Comparison of ENCODE assay signal across 8 mouse cellular contexts in the genomic region with DNA sequence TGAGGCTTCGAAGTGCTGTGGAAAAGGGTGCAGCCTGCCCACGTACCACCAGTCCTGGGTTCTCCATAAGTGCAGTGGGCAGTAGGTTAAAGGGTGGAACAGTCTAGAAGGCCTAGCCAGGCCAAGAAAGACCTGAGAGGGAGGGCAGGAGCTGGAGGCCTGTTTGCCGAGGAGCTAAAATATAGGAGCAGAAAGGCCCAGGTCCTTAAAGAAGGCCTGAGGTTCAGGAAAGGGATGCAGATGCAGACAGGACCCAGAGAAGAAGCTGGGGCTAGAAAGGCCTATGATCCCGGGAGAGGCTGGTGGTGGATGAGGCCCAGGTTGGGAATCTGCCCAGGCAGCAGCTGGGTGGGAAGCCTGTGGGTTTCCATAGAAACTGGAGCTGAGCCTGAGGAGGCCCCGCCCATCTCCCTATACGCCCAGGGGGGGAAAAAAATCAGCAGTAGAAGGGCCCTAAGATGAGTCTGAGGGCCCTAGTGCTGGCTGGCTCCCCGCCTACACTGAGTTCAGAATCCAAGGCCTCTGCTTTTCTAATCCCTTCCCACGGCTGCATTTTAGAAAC. TPM values are rescaled to one million over a fixed set of nuclear protein-coding genes. Genes with fewer than 3 reads are reported as not detected.
DNase-seq lines count a peak whose midpoint lies in the region; ATAC-seq and TF ChIP-seq lines count a peak whose summit lies in the region.

Gene Btbd19 (minus strand): TSS at position 378 of the 562 bp plus-strand sequence.

- no peaks in the 10 kb centered on the region for H3K9me3 ChIP-seq in heart, embryonic 11.5 days (replicated peaks; ENCODE audit: control insufficient read depth, low read length)
- no peaks in the 10 kb centered on the region for H3K9me3 ChIP-seq in kidney, embryonic 14.5 days (ENCODE audit: control insufficient read depth, low read length)
- H3K9me3 ChIP-seq in limb, embryonic 14.5 days (ENCODE audit: control insufficient read depth, low read length), result no peaks in the 10 kb centered on the region
- H3K9me3 ChIP-seq in midbrain, embryonic 15.5 days, result no peaks in the 10 kb centered on the region
- H3K9me3 ChIP-seq in stomach, embryonic 16.5 days (replicated peaks; ENCODE audit: control insufficient read depth, low read length), result no peaks in the 10 kb centered on the region

- DNase-seq in cerebellum, postnatal 10 days, result peak; percentile 92 to 94
- DNase-seq in fibroblast of lung, adult 2 months (ENCODE audit: low read depth), result peak; percentile 67
- peak; percentile 87 for DNase-seq in limb, embryonic 14.5 days (ENCODE audit: low spot score)

- no peaks in the 10 kb centered on the region for H3K36me3 ChIP-seq in heart, embryonic 11.5 days (ENCODE audit: control insufficient read depth, insufficient read depth, low read length)
- H3K36me3 ChIP-seq in kidney, embryonic 14.5 days (ENCODE audit: control insufficient read depth, insufficient read depth, low read length), result no peaks in the 10 kb centered on the region; the same call in 1 of the 2 replicates
- peaks cover 6% of the 10 kb centered on the region; the same call in 1 of the 2 replicates for H3K36me3 ChIP-seq in limb, embryonic 14.5 days (ENCODE audit: control insufficient read depth, insufficient read depth, low read length)
- peaks cover 7% of the 10 kb centered on the region; the same call in 1 of the 2 replicates for H3K36me3 ChIP-seq in midbrain, embryonic 15.5 days (replicated peaks)
- peaks cover 7% of the 10 kb centered on the region; the same call in 1 of the 2 replicates for H3K36me3 ChIP-seq in stomach, embryonic 16.5 days (ENCODE audit: control insufficient read depth, insufficient read depth, low read length)

- H3K27me3 ChIP-seq in heart, embryonic 11.5 days (ENCODE audit: control insufficient read depth, insufficient read depth, low read length), result 0 out of 2 replicates have a peak, but pooled peaks cover under 1% of the 10 kb centered on the region
- no peaks in the 10 kb centered on the region for H3K27me3 ChIP-seq in kidney, embryonic 14.5 days (ENCODE audit: control insufficient read depth, insufficient read depth, low read length)
- no peaks in the 10 kb centered on the region for H3K27me3 ChIP-seq in limb, embryonic 14.5 days (ENCODE audit: control insufficient read depth, insufficient read depth, low read length)
- no peaks in the 10 kb centered on the region for H3K27me3 ChIP-seq in midbrain, embryonic 15.5 days (replicated peaks)
- H3K27me3 ChIP-seq in stomach, embryonic 16.5 days (ENCODE audit: control insufficient read depth, insufficient read depth, low read length), result no peaks in the 10 kb centered on the region

- H3K9ac ChIP-seq in heart, embryonic 11.5 days (ENCODE audit: low read depth, low read length), result peak within 1 kb of the TSS; percentile 56
- peak within 1 kb of the TSS; percentile 42 for H3K9ac ChIP-seq in kidney, embryonic 14.5 days (ENCODE audit: low read depth, low read length)
- peak within 1 kb of the TSS; percentile 46 for H3K9ac ChIP-seq in limb, embryonic 14.5 days (ENCODE audit: low read depth, low read length, severe bottlenecking)
- H3K9ac ChIP-seq in midbrain, embryonic 15.5 days, result peak within 1 kb of the TSS; percentile 20; the same call in 1 of the 2 replicates
- H3K9ac ChIP-seq in stomach, embryonic 16.5 days (ENCODE audit: low read length), result peak within 1 kb of the TSS; percentile 72

- peak within 1 kb of the TSS; percentile 16 for H3K4me2 ChIP-seq in heart, embryonic 11.5 days
- peak within 1 kb of the TSS; percentile 18; the same call in 1 of the 2 replicates for H3K4me2 ChIP-seq in kidney, embryonic 14.5 days (replicated peaks; ENCODE audit: low read depth, low read length)
- H3K4me2 ChIP-seq in limb, embryonic 14.5 days (replicated peaks; ENCODE audit: low read depth, low read length, severe bottlenecking), result peak within 1 kb of the TSS; percentile 28
- H3K4me2 ChIP-seq in midbrain, embryonic 15.5 days, result no peak within 1 kb of the TSS
- H3K4me2 ChIP-seq in stomach, embryonic 16.5 days (ENCODE audit: low read depth, low read length), result peak within 1 kb of the TSS; percentile 39

- WGBS in heart, embryonic 11.5 days (ENCODE audit: insufficient replicate concordance), result 40% methylated on average over 8 of the region's 8 CpGs
- 35% methylated on average over 8 of the region's 8 CpGs for WGBS in kidney, embryonic 14.5 days
- WGBS in limb, embryonic 14.5 days, result 37% methylated on average over 6 of the region's 8 CpGs
- 24% methylated on average over 8 of the region's 8 CpGs for whole genome bisulfite sequencing in midbrain, embryonic 15.5 days
- WGBS in stomach, embryonic 16.5 days, result 24% methylated on average over 8 of the region's 8 CpGs

- no peak for TF ChIP-seq POLR2A in limb, embryonic 14.5 days (IDR thresholded peaks at IDR 0.05; ENCODE audit: borderline replicate concordance, extremely low read depth, insufficient read depth, insufficient read length)

- no peak within 1 kb of the TSS for H3K4me3 ChIP-seq in heart, embryonic 11.5 days (ENCODE audit: low read depth, low read length)
- no peak within 1 kb of the TSS for H3K4me3 ChIP-seq in kidney, embryonic 14.5 days (ENCODE audit: low read length)
- H3K4me3 ChIP-seq in limb, embryonic 14.5 days (replicated peaks; ENCODE audit: low read length), result no peak within 1 kb of the TSS
- no peak within 1 kb of the TSS for H3K4me3 ChIP-seq in midbrain, embryonic 15.5 days
- no peak within 1 kb of the TSS for H3K4me3 ChIP-seq in stomach, embryonic 16.5 days (replicated peaks; ENCODE audit: low read length)

- ATAC-seq in cerebellum, adult (ENCODE audit: insufficient number of reproducible peaks, low FRiP score, low TSS enrichment), result no peak
- peak; percentile 40; the same call in 1 of the 2 replicates for ATAC-seq in heart, embryonic 11.5 days (replicated peaks; ENCODE audit: insufficient number of reproducible peaks, low FRiP score, low TSS enrichment)
- peak; percentile 22; the same call in 1 of the 2 replicates for ATAC-seq in kidney, embryonic 14.5 days (ENCODE audit: low FRiP score, low TSS enrichment)
- peak; percentile 71 for ATAC-seq in limb, embryonic 14.5 days (ENCODE audit: low FRiP score, low read depth)
- ATAC-seq in midbrain, embryonic 15.5 days (replicated peaks), result no peak
- peak; percentile 70 for ATAC-seq in stomach, embryonic 16.5 days (ENCODE audit: insufficient read depth, low FRiP score)

- H3K4me1 ChIP-seq in heart, embryonic 11.5 days (ENCODE audit: control insufficient read depth, insufficient read depth, low read length), result peaks cover 17% of the 10 kb centered on the region
- peaks cover 22% of the 10 kb centered on the region for H3K4me1 ChIP-seq in kidney, embryonic 14.5 days (ENCODE audit: control insufficient read depth, insufficient read depth, low read length)
- H3K4me1 ChIP-seq in limb, embryonic 14.5 days (ENCODE audit: control insufficient read depth, insufficient read depth, low read length), result peaks cover 19% of the 10 kb centered on the region
- peaks cover 21% of the 10 kb centered on the region for H3K4me1 ChIP-seq in midbrain, embryonic 15.5 days
- peaks cover 31% of the 10 kb centered on the region for H3K4me1 ChIP-seq in stomach, embryonic 16.5 days (ENCODE audit: control insufficient read depth, insufficient read depth, low read length)

- H3K27ac ChIP-seq in heart, embryonic 11.5 days (ENCODE audit: low read depth, low read length), result peak within 1 kb of the TSS; percentile 86
- H3K27ac ChIP-seq in kidney, embryonic 14.5 days (ENCODE audit: low read depth, low read length), result peak within 1 kb of the TSS; percentile 87
- H3K27ac ChIP-seq in limb, embryonic 14.5 days (replicated peaks; ENCODE audit: low read depth, low read length), result peak within 1 kb of the TSS; percentile 86
- H3K27ac ChIP-seq in midbrain, embryonic 15.5 days, result peak within 1 kb of the TSS; percentile 67
- peak within 1 kb of the TSS; percentile 94 for H3K27ac ChIP-seq in stomach, embryonic 16.5 days (ENCODE audit: low read length)

RNA-seq across cellular contexts. Expression of gene Btbd19, which starts in this region (rescaled TPM):
- polyA plus RNA-seq in heart, embryonic 11.5 days (2014; fragmentation: Nextera tagmentation; extraction: Ambion mirVana), result 2.2 and 4.0 TPM in 2 replicates
- polyA plus RNA-seq in kidney, embryonic 14.5 days (2014; fragmentation: Nextera tagmentation; extraction: Ambion mirVana), result 6.2 TPM in 2 replicates
- polyA plus RNA-seq in limb, embryonic 14.5 days (2012; rRNA removed), result 16.0 and 23.0 TPM in 2 replicates
- 5.0 and 6.2 TPM in 2 replicates for polyA plus RNA-seq in limb, embryonic 14.5 days (2014; fragmentation: Nextera tagmentation; extraction: Ambion mirVana)
- 3.9 and 4.3 TPM in 2 replicates for polyA plus RNA-seq in midbrain, embryonic 15.5 days (2015; fragmentation: Nextera tagmentation; extraction: Ambion mirVana)
- polyA plus RNA-seq in stomach, embryonic 16.5 days (2015; fragmentation: Nextera tagmentation; extraction: Ambion mirVana), result 6.5 and 6.6 TPM in 2 replicates

Comparison
In these comparisons a context has a peak if more than half of its experiments do, and no peak if none do; other contexts are left out.
1. ATAC-seq: peak in heart, embryonic 11.5 days (single experiment), kidney, embryonic 14.5 days (single experiment), limb, embryonic 14.5 days (single experiment) and stomach, embryonic 16.5 days (single experiment); none in cerebellum, adult (single experiment) and midbrain, embryonic 15.5 days (single experiment).
2. H3K9ac ChIP-seq: peak in every context shown above with its lines; median percentile 72 in stomach, embryonic 16.5 days; 56 in heart, embryonic 11.5 days; 46 in limb, embryonic 14.5 days; 42 in kidney, embryonic 14.5 days; 20 in midbrain, embryonic 15.5 days.
3. Peak in every context shown above with its lines, with median percentiles within 50 percentile points of each other: DNase-seq and H3K27ac ChIP-seq.